Comparison of ENCODE assay signal across 16 mouse cellular contexts in genomic region chr11:22493694-22494319, GRCm38 (mm10).
"Had no signal": no experiment of that assay in that cellular context is flagged by ENCODE, and none has a peak within 500 bp of the region (broad histone marks: within the 10 kb centered on the region; RNA-seq: fewer than 3 reads in every experiment).

No protein-coding gene starts in this region.

- H3K27ac ChIP-seq: kidney, postnatal 0 days; limb, embryonic 15.5 days; liver, embryonic 13.5 days; neural tube, embryonic 13.5 days had no signal

- H3K4me1 ChIP-seq: limb, embryonic 15.5 days; liver, embryonic 13.5 days; neural tube, embryonic 13.5 days had no signal

- H3K9me3 ChIP-seq: limb, embryonic 15.5 days; liver, embryonic 13.5 days; neural tube, embryonic 13.5 days had no signal

- H3K9ac ChIP-seq: limb, embryonic 15.5 days; liver, embryonic 13.5 days; neural tube, embryonic 13.5 days had no signal

- H3K36me3 ChIP-seq: limb, embryonic 15.5 days; liver, embryonic 13.5 days; neural tube, embryonic 13.5 days had no signal

- DNase-seq: kidney, adult 11 months; kidney, adult 9 months; kidney, postnatal 36 days; layer of hippocampus, adult 9-11 months; layer of hippocampus, postnatal 36 days; liver, embryonic 13.5 days; lung, adult 18-20 months; midbrain, embryonic 14.5 days; retina, postnatal 1 day; right cerebral cortex, postnatal 4 days; spleen, adult 18-20 months; thymus, adult 18-20 months; thymus, postnatal 14 days had no signal

- H3K4me3 ChIP-seq: limb, embryonic 15.5 days; liver, embryonic 13.5 days; neural tube, embryonic 13.5 days had no signal

- H3K4me2 ChIP-seq: limb, embryonic 15.5 days; liver, embryonic 13.5 days; neural tube, embryonic 13.5 days had no signal

- H3K27me3 ChIP-seq: limb, embryonic 15.5 days; liver, embryonic 13.5 days; neural tube, embryonic 13.5 days had no signal
